ENCODE assay signal across 35 mouse cellular contexts in the genomic region with DNA sequence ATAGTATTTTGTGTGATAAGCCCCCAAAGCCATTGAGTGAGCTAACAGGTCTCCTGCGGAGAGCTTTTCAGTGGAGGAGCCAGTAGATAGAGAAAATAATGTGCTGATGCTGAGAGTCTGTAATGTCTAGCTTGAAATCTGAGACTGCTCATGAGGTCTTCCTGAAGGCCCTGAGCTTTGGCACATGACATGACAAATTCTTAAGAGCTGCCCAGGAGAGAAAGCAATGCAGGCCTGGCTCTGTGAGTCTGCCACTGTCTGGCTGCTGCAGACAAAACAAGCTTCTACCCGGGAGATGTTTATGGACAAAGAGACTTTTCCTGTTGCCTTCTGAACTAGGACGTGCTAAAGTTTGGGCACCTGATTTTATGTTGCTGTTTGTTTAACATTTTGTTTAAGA. TPM values are rescaled to one million over a fixed set of nuclear protein-coding genes. Genes with fewer than 3 reads are reported as not detected.
DNase-seq lines count a peak whose midpoint lies in the region; ATAC-seq lines count a peak whose summit lies in the region.
"Had no signal": no experiment of that assay in that cellular context is flagged by ENCODE, and none has a peak within 500 bp of the region (broad histone marks: within the 10 kb centered on the region; RNA-seq: fewer than 3 reads in every experiment).

No protein-coding gene starts in this region.

- H3K4me3 ChIP-seq in heart, embryonic 13.5 days, result no peak overlapping the region
- H3K4me3 ChIP-seq: embryonic facial prominence, embryonic 13.5 days; erythroblast, embryonic 14.5 days; forebrain, embryonic 12.5 days; heart, embryonic 15.5 days; limb, embryonic 12.5 days; liver, embryonic 15.5 days; neural tube, embryonic 12.5 days had no signal

- H3K4me1 ChIP-seq in heart, embryonic 13.5 days, result peaks cover 32% of the 10 kb centered on the region
- H3K4me1 ChIP-seq: liver, embryonic 15.5 days had no signal

- H3K9ac ChIP-seq in heart, embryonic 13.5 days, result no peak overlapping the region
- H3K9ac ChIP-seq: embryonic facial prominence, embryonic 13.5 days; forebrain, embryonic 12.5 days; forebrain, postnatal 0 days; heart, embryonic 15.5 days; hindbrain, embryonic 14.5 days; limb, embryonic 12.5 days; liver, embryonic 15.5 days; lung, embryonic 14.5 days; neural tube, embryonic 12.5 days had no signal

- WGBS in heart, embryonic 13.5 days, result 30% methylated on average over 3 of the region's 3 CpGs

- no peak overlapping the region for H3K4me2 ChIP-seq in heart, embryonic 13.5 days
- H3K4me2 ChIP-seq: embryonic facial prominence, embryonic 13.5 days; forebrain, embryonic 12.5 days; heart, embryonic 15.5 days; hindbrain, embryonic 14.5 days; limb, embryonic 12.5 days; liver, embryonic 15.5 days; lung, embryonic 14.5 days; midbrain, embryonic 11.5 days; neural tube, embryonic 12.5 days had no signal

- no peaks in the 10 kb centered on the region for H3K27me3 ChIP-seq in heart, embryonic 13.5 days (replicated peaks)
- H3K27me3 ChIP-seq: forebrain, embryonic 12.5 days; heart, embryonic 15.5 days; neural tube, embryonic 12.5 days had no signal

- intact Hi-C loops in heart, postnatal 36 days (cut with DNase I), result no loop called here

- peak overlapping the region; percentile 56 for H3K27ac ChIP-seq in heart, embryonic 13.5 days (replicated peaks)
- H3K27ac ChIP-seq: embryonic facial prominence, embryonic 13.5 days; forebrain, embryonic 12.5 days; heart, embryonic 15.5 days; hindbrain, embryonic 14.5 days; limb, embryonic 12.5 days; liver, embryonic 15.5 days; neural tube, embryonic 12.5 days; stomach, postnatal 0 days had no signal

- no peaks in the 10 kb centered on the region for H3K36me3 ChIP-seq in heart, embryonic 13.5 days
- H3K36me3 ChIP-seq: embryonic facial prominence, embryonic 13.5 days; forebrain, embryonic 12.5 days; heart, embryonic 15.5 days; limb, embryonic 12.5 days; liver, embryonic 15.5 days; neural tube, embryonic 12.5 days had no signal

- no peaks in the 10 kb centered on the region for H3K9me3 ChIP-seq in heart, embryonic 13.5 days
- H3K9me3 ChIP-seq: embryonic facial prominence, embryonic 13.5 days; forebrain, embryonic 12.5 days; heart, embryonic 15.5 days; limb, embryonic 12.5 days; liver, embryonic 15.5 days; neural tube, embryonic 12.5 days had no signal

- no peak for ATAC-seq in heart, embryonic 13.5 days (ENCODE audit: extremely low read depth, insufficient number of reproducible peaks, low FRiP score, low TSS enrichment)
- ATAC-seq: forebrain, postnatal 0 days; intestine, postnatal 0 days; midbrain, embryonic 16.5 days had no signal

- DNase-seq in heart, postnatal 36 days, result no peak
- peak; percentile 53 for DNase-seq in ovary, adult 18-20 months (ENCODE audit: low spot score)
- DNase-seq in ovary, postnatal 14 days (ENCODE audit: low spot score), result no peak
- peak; percentile 30 for DNase-seq in brain, adult 2 months (ENCODE audit: low read depth, low spot score)
- peak; percentile 50 for DNase-seq in skeletal muscle tissue, adult 2 months (ENCODE audit: low read depth, low spot score)
- no peak for DNase-seq in adrenal gland, adult 8-10 months
- DNase-seq: adrenal gland, postnatal 14 days; B cell, adult 2 months; cerebellum, adult 18-20 months; cerebellum, postnatal 10 days; forebrain, postnatal 0 days; gastrocnemius, postnatal 25 days; heart, adult 11 months; kidney, adult 9 months; kidney, postnatal 10 days; lung, embryonic 14.5 days; lung, postnatal 14 days; right cerebral cortex, adult 18-20 months; thymus, adult 2 months; thymus, postnatal 36 days had no signal

RNA-seq across cellular contexts. Expression of gene Ccdc89, which starts 36.6 kb away (rescaled TPM):
- polyA plus RNA-seq in heart, embryonic 13.5 days (2015; fragmentation: Nextera tagmentation; extraction: Ambion mirVana), result 0.72 and 1.0 TPM in 2 replicates
- total RNA-seq in heart, postnatal 36 days (2021), result under 1 TPM; 0.22 to 0.24 TPM
- 1 to 10 TPM in 1 of 4 experiments, under 1 TPM in 3; 0.35 to 1.1 (median 0.52) TPM for total RNA-seq in adrenal gland, adult 8-10 months (2022)
- total RNA-seq: megakaryocyte, adult 5-6 weeks had no signal
- polyA plus RNA-seq: erythroblast, embryonic 14.5 days; spleen, adult 2 months had no signal

RNA-seq across cellular contexts. Expression of gene Crebzf, which starts 52.8 kb away (rescaled TPM):
- 18.9 and 19.0 TPM in 2 replicates for polyA plus RNA-seq in heart, embryonic 13.5 days (2015; fragmentation: Nextera tagmentation; extraction: Ambion mirVana)
- total RNA-seq in heart, postnatal 36 days (2021), result 10 to 100 TPM; 18.5 to 21.5 TPM
- total RNA-seq in adrenal gland, adult 8-10 months (2022), result 10 to 100 TPM; 71.2 to 96.7 (median 93.8) TPM

Comparison
In these comparisons a context has a peak if more than half of its experiments do, and no peak if none do; other contexts are left out.
1. DNase-seq: peak in ovary, adult 18-20 months (single experiment), brain, adult 2 months (single experiment) and skeletal muscle tissue, adult 2 months (single experiment); none in heart, postnatal 36 days (0 of 2), ovary, postnatal 14 days (single experiment) and adrenal gland, adult 8-10 months (single experiment).